Comparison of ENCODE assay signal across 25 mouse cellular contexts in genomic region chr9:46191234-46191633, GRCm38 (mm10). TPM values are rescaled to one million over a fixed set of nuclear protein-coding genes. Genes with fewer than 3 reads are reported as not detected.
A peak's percentile ranks its signal among the peaks of the same experiment; 100 is the strongest.
DNase-seq lines count a peak whose midpoint lies in the region; ATAC-seq lines count a peak whose summit lies in the region.
"Had no signal": no experiment of that assay in that cellular context is flagged by ENCODE, and none has a peak within 500 bp of the region (broad histone marks: within the 10 kb centered on the region; RNA-seq: fewer than 3 reads in every experiment).

No protein-coding gene starts in this region.

- WGBS in heart, embryonic 14.5 days: 54% methylated on average over 8 of the region's 8 CpGs
- 61% methylated on average over 8 of the region's 8 CpGs for WGBS in limb, embryonic 12.5 days
- 74% methylated on average over 8 of the region's 8 CpGs for WGBS in limb, embryonic 10.5 days
- WGBS in embryonic facial prominence, embryonic 13.5 days: 36% methylated on average over 8 of the region's 8 CpGs
- WGBS in embryonic facial prominence, embryonic 15.5 days: 42% methylated on average over 8 of the region's 8 CpGs

- H3K36me3 ChIP-seq in heart, embryonic 14.5 days (ENCODE audit: control insufficient read depth, insufficient read depth, low read length): peaks cover 19% of the 10 kb centered on the region
- peaks cover 29% of the 10 kb centered on the region for H3K36me3 ChIP-seq in limb, embryonic 12.5 days
- H3K36me3 ChIP-seq in limb, embryonic 10.5 days: peaks cover 28% of the 10 kb centered on the region
- H3K36me3 ChIP-seq in embryonic facial prominence, embryonic 13.5 days: peaks cover 27% of the 10 kb centered on the region
- peaks cover 23% of the 10 kb centered on the region for H3K36me3 ChIP-seq in embryonic facial prominence, embryonic 15.5 days

- no peak overlapping the region for H3K4me2 ChIP-seq in heart, embryonic 14.5 days (ENCODE audit: low read length)
- H3K4me2 ChIP-seq in limb, embryonic 12.5 days: no peak overlapping the region
- no peak overlapping the region for H3K4me2 ChIP-seq in embryonic facial prominence, embryonic 13.5 days
- no peak overlapping the region for H3K4me2 ChIP-seq in embryonic facial prominence, embryonic 15.5 days (replicated peaks)
- H3K4me2 ChIP-seq: forebrain, embryonic 12.5 days; hindbrain, embryonic 15.5 days; intestine, embryonic 15.5 days; liver, embryonic 15.5 days had no signal

- no peak overlapping the region for H3K4me3 ChIP-seq in heart, embryonic 14.5 days (ENCODE audit: control insufficient read depth in 1 of 2, insufficient read depth in 1 of 2, low read depth in 1 of 2, low read length in 2 of 2)
- no peak overlapping the region for H3K4me3 ChIP-seq in limb, embryonic 12.5 days (replicated peaks)
- no peak overlapping the region for H3K4me3 ChIP-seq in limb, embryonic 10.5 days
- no peak overlapping the region for H3K4me3 ChIP-seq in embryonic facial prominence, embryonic 13.5 days
- H3K4me3 ChIP-seq in embryonic facial prominence, embryonic 15.5 days (replicated peaks): no peak overlapping the region
- H3K4me3 ChIP-seq: erythroblast, embryonic 14.5 days; forebrain, embryonic 12.5 days; hindbrain, embryonic 15.5 days; intestine, embryonic 15.5 days; liver, embryonic 15.5 days had no signal

- 0 out of 4 replicates have a peak overlapping the region, but pooled peaks of 1 of the 2 experiments have one; percentile 3 for H3K27ac ChIP-seq in heart, embryonic 14.5 days (replicated peaks in 1 of 2; ENCODE audit: control insufficient read depth in 1 of 2, insufficient read depth in 1 of 2, low read depth in 2 of 2, low read length in 2 of 2)
- 0 out of 2 replicates have a peak overlapping the region, but pooled peaks have one; percentile 12 for H3K27ac ChIP-seq in limb, embryonic 12.5 days
- H3K27ac ChIP-seq in limb, embryonic 10.5 days: no peak overlapping the region
- H3K27ac ChIP-seq in embryonic facial prominence, embryonic 13.5 days: peak overlapping the region; percentile 66
- H3K27ac ChIP-seq in embryonic facial prominence, embryonic 15.5 days (replicated peaks): peak overlapping the region; percentile 25; the same call in 1 of the 2 replicates
- H3K27ac ChIP-seq: forebrain, embryonic 12.5 days; hindbrain, embryonic 15.5 days; intestine, embryonic 15.5 days; liver, embryonic 15.5 days; macrophage had no signal

- peaks cover 0 to 17% of the 10 kb centered on the region in 2 experiments; a peak in 2 of 4 replicates for H3K4me1 ChIP-seq in heart, embryonic 14.5 days (ENCODE audit: control insufficient read depth in 2 of 2, insufficient read depth in 2 of 2, low read length in 2 of 2)
- 0 out of 2 replicates have a peak, but pooled peaks cover 4% of the 10 kb centered on the region for H3K4me1 ChIP-seq in limb, embryonic 12.5 days (replicated peaks)
- H3K4me1 ChIP-seq in limb, embryonic 10.5 days: peaks cover 3% of the 10 kb centered on the region; the same call in 1 of the 2 replicates
- peaks cover 13% of the 10 kb centered on the region for H3K4me1 ChIP-seq in embryonic facial prominence, embryonic 13.5 days
- H3K4me1 ChIP-seq in embryonic facial prominence, embryonic 15.5 days: peaks cover 11% of the 10 kb centered on the region
- H3K4me1 ChIP-seq: forebrain, embryonic 12.5 days; liver, embryonic 15.5 days had no signal

- H3K9ac ChIP-seq in heart, embryonic 14.5 days (ENCODE audit: low read length): peak overlapping the region; percentile 21; the same call in 1 of the 2 replicates
- H3K9ac ChIP-seq in limb, embryonic 12.5 days (replicated peaks): no peak overlapping the region
- H3K9ac ChIP-seq in embryonic facial prominence, embryonic 13.5 days: 0 out of 2 replicates have a peak overlapping the region, but pooled peaks have one; percentile 32
- no peak overlapping the region for H3K9ac ChIP-seq in embryonic facial prominence, embryonic 15.5 days
- H3K9ac ChIP-seq: forebrain, embryonic 12.5 days; hindbrain, embryonic 15.5 days; intestine, embryonic 15.5 days; liver, embryonic 15.5 days had no signal

- no peak for ATAC-seq in heart, embryonic 14.5 days (ENCODE audit: insufficient number of reproducible peaks, insufficient read depth, low FRiP score, low read depth)
- no peak for ATAC-seq in limb, embryonic 12.5 days (ENCODE audit: insufficient number of reproducible peaks, insufficient read depth, low FRiP score, low TSS enrichment, low read depth)
- no peak for ATAC-seq in embryonic facial prominence, embryonic 13.5 days (ENCODE audit: insufficient number of reproducible peaks, insufficient read depth, low FRiP score, low TSS enrichment, low read depth)
- ATAC-seq in embryonic facial prominence, embryonic 15.5 days (ENCODE audit: insufficient number of reproducible peaks, low FRiP score, low TSS enrichment, low read depth): no peak
- ATAC-seq: intestine, embryonic 15.5 days had no signal

- H3K27me3 ChIP-seq in heart, embryonic 14.5 days (ENCODE audit: control insufficient read depth, insufficient read depth, low read length): no peaks in the 10 kb centered on the region
- no peaks in the 10 kb centered on the region for H3K27me3 ChIP-seq in limb, embryonic 12.5 days
- no peaks in the 10 kb centered on the region for H3K27me3 ChIP-seq in limb, embryonic 10.5 days (ENCODE audit: low read depth, poor library complexity, severe bottlenecking)
- H3K27me3 ChIP-seq in embryonic facial prominence, embryonic 13.5 days: no peaks in the 10 kb centered on the region
- H3K27me3 ChIP-seq in embryonic facial prominence, embryonic 15.5 days: no peaks in the 10 kb centered on the region
- H3K27me3 ChIP-seq: forebrain, embryonic 12.5 days; hindbrain, embryonic 15.5 days; intestine, embryonic 15.5 days; liver, embryonic 15.5 days had no signal

- no peak for DNase-seq in heart, postnatal 25 days (ENCODE audit: low spot score)
- no peak for DNase-seq in limb, embryonic 10.5 days (ENCODE audit: low spot score)
- no peak for DNase-seq in cerebellum, adult 18-20 months
- DNase-seq: adrenal gland, adult 2 months; cerebellum, adult 11-12 months; gastrocnemius, postnatal 25 days; kidney, postnatal 25 days; liver had no signal

- H3K9me3 ChIP-seq in heart, embryonic 14.5 days (ENCODE audit: control insufficient read depth, low read length): no peaks in the 10 kb centered on the region
- no peaks in the 10 kb centered on the region for H3K9me3 ChIP-seq in limb, embryonic 12.5 days
- H3K9me3 ChIP-seq in limb, embryonic 10.5 days (replicated peaks): no peaks in the 10 kb centered on the region
- no peaks in the 10 kb centered on the region for H3K9me3 ChIP-seq in embryonic facial prominence, embryonic 13.5 days
- H3K9me3 ChIP-seq in embryonic facial prominence, embryonic 15.5 days (replicated peaks): no peaks in the 10 kb centered on the region
- H3K9me3 ChIP-seq: forebrain, embryonic 12.5 days; hindbrain, embryonic 15.5 days; intestine, embryonic 15.5 days; liver, embryonic 15.5 days had no signal

- intact Hi-C loops in heart, postnatal 25 days (cut with DNase I): loop anchor here (1.0 kb wide), 1 partner anchor 187 kb away; no protein-coding TSS in a partner anchor

RNA-seq across cellular contexts. Expression of gene Apoa1, which starts 37.1 kb away (rescaled TPM):
- polyA plus RNA-seq in heart, embryonic 14.5 days (2014; fragmentation: Nextera tagmentation; extraction: Ambion mirVana): 0.59 and 1.5 TPM in 2 replicates
- total RNA-seq in heart, postnatal 25 days (2021): not detected
- 2.5 and 3.2 TPM in 2 replicates for polyA plus RNA-seq in limb, embryonic 12.5 days (2016; fragmentation: Nextera tagmentation; extraction: Ambion mirVana)
- polyA plus RNA-seq in limb, embryonic 10.5 days (2016; fragmentation: Nextera tagmentation; extraction: Ambion mirVana): 1.3 and 1.7 TPM in 2 replicates
- polyA plus RNA-seq in embryonic facial prominence, embryonic 13.5 days (2015; fragmentation: Nextera tagmentation; extraction: Ambion mirVana): 1.3 and 69.1 TPM in 2 replicates
- polyA plus RNA-seq in embryonic facial prominence, embryonic 15.5 days (2015; fragmentation: Nextera tagmentation; extraction: Ambion mirVana): 1.2 and 2.1 TPM in 2 replicates
- total RNA-seq: gastrocnemius, postnatal 25 days; left cerebral cortex, postnatal 25 days; monocyte, adult 5-6 weeks had no signal
- polyA plus RNA-seq: C2C12, macrophage had no signal

RNA-seq across cellular contexts. Expression of gene Apoc3, which starts 44.2 kb away (rescaled TPM):
- not detected in 2 replicates for polyA plus RNA-seq in heart, embryonic 14.5 days (2014; fragmentation: Nextera tagmentation; extraction: Ambion mirVana)
- not detected for total RNA-seq in heart, postnatal 25 days (2021)
- not detected in 2 replicates for polyA plus RNA-seq in limb, embryonic 12.5 days (2016; fragmentation: Nextera tagmentation; extraction: Ambion mirVana)
- not detected in 2 replicates for polyA plus RNA-seq in limb, embryonic 10.5 days (2016; fragmentation: Nextera tagmentation; extraction: Ambion mirVana)
- 0.92 TPM in 1 of 2 replicates, not detected in the other for polyA plus RNA-seq in embryonic facial prominence, embryonic 13.5 days (2015; fragmentation: Nextera tagmentation; extraction: Ambion mirVana)
- not detected in 2 replicates for polyA plus RNA-seq in embryonic facial prominence, embryonic 15.5 days (2015; fragmentation: Nextera tagmentation; extraction: Ambion mirVana)
- total RNA-seq: heart, postnatal 10 days; MEL; monocyte, adult 5-6 weeks; neutrophil, adult 5-6 weeks had no signal
- polyA plus RNA-seq: C2C12; erythroblast, embryonic 14.5 days; forebrain, embryonic 12.5 days; hindbrain, embryonic 15.5 days; lung, embryonic 16.5 days; macrophage had no signal

RNA-seq across cellular contexts. Expression of gene Apoa4, which starts 49.3 kb away (rescaled TPM):
- polyA plus RNA-seq in heart, embryonic 14.5 days (2014; fragmentation: Nextera tagmentation; extraction: Ambion mirVana): not detected in 2 replicates
- not detected for total RNA-seq in heart, postnatal 25 days (2021)
- polyA plus RNA-seq in limb, embryonic 12.5 days (2016; fragmentation: Nextera tagmentation; extraction: Ambion mirVana): not detected in 2 replicates
- polyA plus RNA-seq in limb, embryonic 10.5 days (2016; fragmentation: Nextera tagmentation; extraction: Ambion mirVana): 0.13 TPM in 1 of 2 replicates, not detected in the other
- 0.47 TPM in 1 of 2 replicates, not detected in the other for polyA plus RNA-seq in embryonic facial prominence, embryonic 13.5 days (2015; fragmentation: Nextera tagmentation; extraction: Ambion mirVana)
- 0.12 and 0.43 TPM in 2 replicates for polyA plus RNA-seq in embryonic facial prominence, embryonic 15.5 days (2015; fragmentation: Nextera tagmentation; extraction: Ambion mirVana)
- total RNA-seq: gastrocnemius, postnatal 25 days; heart, postnatal 10 days; left cerebral cortex, postnatal 25 days; MEL; monocyte, adult 5-6 weeks; neutrophil, adult 5-6 weeks had no signal
- polyA plus RNA-seq: C2C12; erythroblast, embryonic 14.5 days; forebrain, embryonic 12.5 days; hindbrain, embryonic 15.5 days; lung, embryonic 16.5 days; macrophage had no signal

Comparison
In these comparisons a context has a peak if more than half of its experiments do, and no peak if none do; other contexts are left out.
1. H3K9ac ChIP-seq: peak in heart, embryonic 14.5 days (single experiment) and embryonic facial prominence, embryonic 13.5 days (single experiment); none in limb, embryonic 12.5 days (single experiment) and embryonic facial prominence, embryonic 15.5 days (single experiment).